Mouse (Mus musculus): Measurements from ENCODE around the gene Lamtor5.

GRCm38 (mm10) chr3:107331746-107332126 lies 53.1 kb downstream of the Lamtor5 start:
- no peak for TF ChIP-seq CTCF (IDR thresholded peaks at IDR 0.05; ENCODE audit: control insufficient read depth, insufficient read depth, insufficient read length)
- TF ChIP-seq FOSL1 (IDR thresholded peaks at IDR 0.05; ENCODE audit: insufficient read depth, low read length, poor library complexity, severe bottlenecking) = no peak
- TF ChIP-seq USF1 (IDR thresholded peaks at IDR 0.05; ENCODE audit: low read depth) = no peak
- no peak for TF ChIP-seq MAX (IDR thresholded peaks at IDR 0.05)
- no peak for TF ChIP-seq CEBPB (IDR thresholded peaks at IDR 0.05; ENCODE audit: low read depth)
- TF ChIP-seq MYOG (IDR thresholded peaks at IDR 0.05; ENCODE audit: control insufficient read depth, extremely low read depth, insufficient read length) = no peak
- TF ChIP-seq MYOD1 (IDR thresholded peaks at IDR 0.05; ENCODE audit: control insufficient read depth, insufficient read length, low read depth) = no peak
